Mouse (Mus musculus) retina, adult 2 months (tissue): Measurements from ENCODE around the gene Wwc2.

Experiments
- DNase-seq: peaks from one replicate; pipeline ENCODE4 v3.0.0-alpha.2; 2012; ENCODE audit warnings: low read depth, low spot score

Gene Wwc2

GRCm38 (mm10) chr8:47905256-47905655 lies 85.5 kb downstream of the Wwc2 start:
- no peak for DNase-seq

- DNase-seq: no peak
These were observed 86.7 kb downstream of the Wwc2 start for GRCm38 (mm10) chr8:47904004-47904403.

GRCm38 (mm10) chr8:47902704-47903103 lies 88.0 kb downstream of the Wwc2 start:
- no peak for DNase-seq

- no peak for DNase-seq
These were observed 90.4 kb downstream of the Wwc2 start for GRCm38 (mm10) chr8:47900361-47900760.

- no peak for DNase-seq
These were observed 90.8 kb downstream of the Wwc2 start for GRCm38 (mm10) chr8:47899891-47900290.

- no peak for DNase-seq
These were observed 98.3 kb downstream of the Wwc2 start for GRCm38 (mm10) chr8:47892419-47892818.

GRCm38 (mm10) chr8:47891641-47892040 lies 99.1 kb downstream of the Wwc2 start:
- DNase-seq: no peak

GRCm38 (mm10) chr8:47890814-47891210 lies 99.9 kb downstream of the Wwc2 start:
- no peak for DNase-seq

- DNase-seq: no peak
These were observed 100.5 kb downstream of the Wwc2 start for GRCm38 (mm10) chr8:47889936-47890813.

- DNase-seq: no peak
These were observed 101.7 kb downstream of the Wwc2 start for GRCm38 (mm10) chr8:47888841-47889570.

- no peak for DNase-seq
These were observed 106.4 kb downstream of the Wwc2 start for GRCm38 (mm10) chr8:47884306-47884705.

- DNase-seq: no peak
These were observed 107.0 kb downstream of the Wwc2 start for GRCm38 (mm10) chr8:47883739-47884138.

GRCm38 (mm10) chr8:47878516-47878915 lies 112.2 kb downstream of the Wwc2 start:
- DNase-seq: no peak

- no peak for DNase-seq
These were observed 114.9 kb downstream of the Wwc2 start for GRCm38 (mm10) chr8:47875865-47876264.

- DNase-seq: no peak
These were observed 116.1 kb downstream of the Wwc2 start for GRCm38 (mm10) chr8:47874497-47875178.

- peak; percentile 23 for DNase-seq
These were observed 118.2 kb downstream of the Wwc2 start for GRCm38 (mm10) chr8:47872361-47873107.

- peak; percentile 58 for DNase-seq
These were observed 123.7 kb downstream of the Wwc2 start for GRCm38 (mm10) chr8:47867067-47867466.

- no peak for DNase-seq
These were observed 124.2 kb downstream of the Wwc2 start for GRCm38 (mm10) chr8:47866568-47866967.

- no peak for DNase-seq
These were observed 131.5 kb downstream of the Wwc2 start for GRCm38 (mm10) chr8:47859259-47859658.

- no peak for DNase-seq
These were observed 137.4 kb downstream of the Wwc2 start for GRCm38 (mm10) chr8:47853356-47853755.

GRCm38 (mm10) chr8:47852737-47853136 lies 138.0 kb downstream of the Wwc2 start:
- no peak for DNase-seq
